Mouse (Mus musculus): Measurements from ENCODE around the gene Akna.

DNA sequence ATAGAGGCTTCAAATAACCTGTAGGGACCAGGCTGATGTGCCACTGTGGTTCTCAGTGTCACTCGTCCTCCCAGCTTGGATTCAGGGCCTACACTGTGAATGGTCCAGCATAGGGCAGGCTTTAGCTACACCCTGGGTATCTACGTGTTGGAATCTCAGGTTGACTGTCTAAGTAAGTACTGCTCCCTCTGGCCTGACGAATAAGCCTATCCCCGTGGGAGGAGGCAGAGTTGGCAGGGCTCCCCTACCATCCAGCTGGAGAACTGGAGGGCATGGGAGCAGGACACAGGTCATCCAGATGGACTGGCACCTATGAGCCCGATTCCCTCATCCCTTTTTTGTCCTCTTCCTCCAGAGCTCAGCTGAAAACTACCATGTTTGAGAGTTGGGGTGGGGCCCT is 34.8 kb upstream of the Akna start:
- no peak for TF ChIP-seq CTCF (IDR thresholded peaks at IDR 0.05; ENCODE audit: low read depth, low read length)
- TF ChIP-seq POLR2A (IDR thresholded peaks at IDR 0.05; ENCODE audit: extremely low read depth, insufficient read depth, low read length) = no peak
